Mouse (Mus musculus) retina, embryonic 14.5 days (tissue): ENCODE measurements around the gene Wdr37.
"Not testable (repeated sequence)": the region's sequence is repeated elsewhere in the genome, so short reads cannot be mapped to it uniquely, and the experiment has no call there.

ENCODE experiments used
- DNase-seq: peaks from one replicate; pipeline ENCODE4 v3.0.0-alpha.2; 2015; ENCODE audit warnings: low spot score

Wdr37 gene

DNA sequence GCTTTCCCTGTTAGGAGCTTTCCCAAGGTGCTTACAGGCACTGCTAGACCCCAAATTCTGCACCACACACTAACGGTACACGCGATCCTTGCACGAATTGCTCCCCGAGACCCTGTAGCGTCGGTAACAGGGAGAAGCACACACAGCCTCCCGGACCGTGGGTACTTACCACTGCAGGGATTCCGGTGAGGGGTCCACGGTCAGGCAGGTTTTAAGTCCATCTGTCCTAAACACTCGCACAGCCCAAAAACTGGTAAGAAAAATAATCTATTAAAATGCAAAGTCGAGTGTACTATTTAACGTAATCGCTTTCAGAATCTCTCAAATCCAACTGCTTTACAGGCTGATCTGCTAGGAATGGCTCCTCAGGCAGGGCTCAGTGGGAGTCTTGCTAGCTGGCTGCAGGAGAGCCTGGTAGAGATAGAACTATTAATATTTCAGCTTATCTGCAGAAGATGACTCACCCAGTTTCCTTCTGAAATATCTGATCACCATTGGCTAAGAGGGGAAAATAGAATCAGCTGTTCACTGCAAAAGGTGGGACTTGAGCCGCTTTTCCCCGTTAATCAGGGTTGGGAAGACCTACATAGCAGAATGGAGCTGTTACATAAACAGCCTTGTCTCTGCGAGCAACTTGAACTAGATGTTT lies at the start of gene Wdr37:
Gene Wdr37 (minus strand): TSS at position 596 of the 649 bp plus-strand sequence.
- DNase-seq: peak; percentile 50

DNA sequence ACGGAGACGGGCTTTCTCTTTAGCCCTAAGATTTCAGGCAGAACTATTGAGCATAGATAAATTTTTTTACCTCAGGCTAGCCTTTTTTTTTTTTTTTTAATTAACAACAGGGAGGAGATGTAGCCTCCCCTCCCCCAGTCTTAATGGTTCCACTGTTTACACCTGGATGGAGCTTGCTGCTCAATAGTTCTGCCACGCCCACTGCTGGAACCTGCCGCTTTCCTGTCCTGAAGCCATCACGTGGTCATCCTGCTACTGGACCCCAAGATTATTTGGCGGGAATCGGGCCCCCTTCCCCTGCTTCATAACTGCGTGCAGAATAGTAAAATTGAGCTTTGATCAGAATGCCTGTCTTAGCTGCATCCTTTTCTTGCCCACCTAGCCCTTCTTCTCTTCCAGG lies 42.2 kb upstream of the Wdr37 start:
- DNase-seq: not testable (repeated sequence)

DNA sequence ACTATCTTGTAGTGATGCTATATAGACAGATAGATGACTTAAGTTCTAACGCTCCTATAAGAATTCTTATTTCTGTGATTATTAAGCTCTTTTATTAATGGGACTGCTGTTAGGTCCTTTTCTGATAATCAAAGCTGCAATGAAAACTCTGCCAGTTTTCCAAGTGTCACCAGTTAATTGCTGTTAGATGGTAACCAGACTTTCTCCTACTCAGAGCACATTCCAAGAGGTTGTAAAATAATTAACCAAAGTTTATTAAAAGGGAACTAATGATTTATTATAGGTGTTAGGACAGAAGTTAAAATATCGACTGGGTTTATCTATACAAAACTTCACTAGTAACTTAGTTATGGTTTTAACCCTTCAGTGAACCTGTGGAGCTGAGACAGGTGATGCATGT lies 34.3 kb upstream of the Wdr37 start:
- not testable (repeated sequence) for DNase-seq

DNA sequence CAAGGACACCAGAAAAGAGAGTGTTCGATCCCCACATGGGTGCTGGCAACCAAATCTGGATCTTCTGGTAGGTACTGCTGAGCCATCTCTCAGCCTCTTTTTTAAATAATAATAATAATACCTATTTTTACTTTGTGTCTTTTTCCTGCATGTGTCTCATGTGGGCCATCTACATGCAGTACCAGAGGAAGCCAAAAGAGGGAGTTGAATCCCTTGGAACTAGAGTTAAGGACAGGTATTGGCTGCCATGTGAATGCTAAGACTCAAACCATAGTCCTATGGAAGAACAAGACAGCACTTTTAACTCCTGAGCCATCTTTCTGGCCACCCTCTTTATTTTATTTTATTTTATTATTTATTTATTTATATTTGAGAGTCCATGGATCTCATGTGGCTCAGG lies 16.9 kb upstream of the Wdr37 start:
- peak; percentile 51 for DNase-seq

DNA sequence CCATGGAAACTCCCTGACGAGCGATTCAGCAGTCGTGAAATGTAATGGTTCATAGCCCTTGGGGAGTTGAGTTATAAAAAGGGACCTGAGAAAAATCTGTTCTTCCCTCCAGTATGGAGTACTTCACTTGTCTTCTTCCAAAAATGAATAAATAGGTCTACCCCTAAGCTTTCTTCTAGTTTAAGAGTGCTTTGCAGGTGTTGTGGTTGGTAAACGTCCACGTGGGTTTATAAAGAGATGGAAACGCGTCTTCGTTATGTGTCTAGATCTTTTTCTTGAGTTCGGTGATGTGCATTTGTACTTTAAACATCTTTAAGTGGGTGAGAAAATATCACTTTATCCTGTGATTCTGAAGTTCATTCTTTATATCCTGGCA lies 14.5 kb upstream of the Wdr37 start:
- no peak for DNase-seq

DNA sequence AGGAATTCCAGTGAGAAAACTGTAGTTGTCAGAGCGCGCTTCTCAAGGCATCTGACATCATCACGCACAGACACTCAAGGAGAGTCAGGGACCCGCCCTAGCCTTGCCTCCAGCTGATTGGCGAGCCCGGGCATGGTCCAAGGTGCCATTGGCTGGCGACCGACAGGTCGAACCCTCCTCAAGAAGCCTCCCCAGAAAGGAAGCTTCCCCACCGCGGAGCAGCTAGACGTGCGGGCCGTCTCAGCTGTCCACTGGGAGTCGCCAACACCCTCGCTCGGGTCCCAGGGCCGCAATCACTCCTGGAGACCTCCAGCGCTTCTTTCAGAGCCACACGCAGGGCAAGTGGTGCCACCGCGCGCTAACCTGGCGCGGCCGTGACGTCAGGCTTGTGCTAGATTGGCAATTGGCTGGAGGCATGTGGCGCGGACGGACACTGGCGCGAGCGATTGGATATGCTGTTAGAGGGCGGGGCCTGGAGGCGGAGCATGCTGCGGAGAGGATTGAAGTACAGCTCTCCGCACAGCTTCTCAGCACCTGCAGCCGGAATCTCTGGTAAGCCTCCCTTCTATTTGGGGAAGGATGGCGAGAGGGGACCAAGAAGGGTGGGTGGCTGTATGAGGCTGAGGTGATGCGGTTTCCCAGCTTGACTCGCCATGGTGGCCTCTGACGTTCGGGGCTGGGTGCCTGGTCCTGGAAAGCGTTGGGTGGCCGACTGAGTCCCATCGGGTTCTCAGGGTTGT lies 13.9 kb upstream of the Wdr37 start, which contains the start of gene Idi1:
Gene Idi1 (plus strand): TSS at position 57 of the 740 bp plus-strand sequence.
- DNase-seq: peak; percentile 98

DNA sequence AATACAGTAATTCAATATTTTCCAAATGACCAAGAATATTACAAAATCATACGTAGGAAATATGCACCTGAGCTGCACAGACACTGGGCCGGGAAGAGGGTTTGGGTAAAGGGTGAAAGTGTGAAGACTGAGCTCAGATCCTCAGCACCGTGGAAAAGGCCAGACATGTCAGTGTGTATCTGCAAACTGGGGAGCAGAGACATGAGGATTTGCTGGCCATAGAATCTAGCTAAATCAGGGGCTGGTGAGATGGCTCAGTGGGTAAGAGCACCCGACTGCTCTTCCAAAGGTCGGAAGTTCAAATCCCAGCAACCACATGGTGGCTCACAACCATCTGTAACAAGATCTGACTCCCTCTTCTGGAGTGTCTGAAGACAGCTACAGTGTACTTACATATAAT lies 12.2 kb upstream of the Wdr37 start:
- DNase-seq: not testable (repeated sequence)

DNA sequence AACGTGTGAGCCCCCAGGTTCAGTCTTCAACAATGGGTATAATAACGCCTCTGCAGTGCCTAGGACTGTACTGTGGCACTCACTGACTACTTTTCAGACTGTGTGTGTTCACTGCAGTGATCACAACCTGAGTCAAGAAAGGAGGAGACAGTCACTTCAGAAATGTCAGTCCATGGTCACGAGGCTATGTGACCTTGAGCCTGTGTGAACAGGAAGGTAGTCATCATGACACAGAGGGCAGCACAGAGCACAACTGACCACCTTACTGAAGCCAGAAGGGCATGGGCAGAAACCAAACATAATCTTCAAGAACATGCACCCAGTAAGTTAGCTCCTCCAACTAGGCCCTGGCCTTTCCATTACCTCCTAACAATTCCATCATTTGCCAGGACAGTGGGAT lies 9.9 kb upstream of the Wdr37 start:
- no peak for DNase-seq

DNA sequence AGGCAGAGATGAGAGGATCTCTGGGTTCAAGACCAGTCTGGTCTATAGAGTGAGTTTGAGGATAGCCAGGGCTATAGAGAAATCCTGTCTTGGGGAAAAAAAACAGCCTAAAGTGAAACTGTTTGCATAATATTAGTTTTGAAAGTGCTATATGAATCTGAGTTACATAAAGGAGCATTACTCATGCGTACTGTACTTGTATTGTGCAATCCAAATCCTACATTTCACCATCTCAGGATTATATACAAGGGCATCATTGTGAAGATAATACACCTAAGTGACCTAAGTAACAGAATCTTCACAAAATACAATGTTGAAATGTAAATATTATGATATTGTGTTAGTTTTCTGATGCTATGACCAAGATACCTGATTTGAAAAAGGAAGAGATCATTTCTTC lies 2.1 kb upstream of the Wdr37 start:
- no peak for DNase-seq

DNA sequence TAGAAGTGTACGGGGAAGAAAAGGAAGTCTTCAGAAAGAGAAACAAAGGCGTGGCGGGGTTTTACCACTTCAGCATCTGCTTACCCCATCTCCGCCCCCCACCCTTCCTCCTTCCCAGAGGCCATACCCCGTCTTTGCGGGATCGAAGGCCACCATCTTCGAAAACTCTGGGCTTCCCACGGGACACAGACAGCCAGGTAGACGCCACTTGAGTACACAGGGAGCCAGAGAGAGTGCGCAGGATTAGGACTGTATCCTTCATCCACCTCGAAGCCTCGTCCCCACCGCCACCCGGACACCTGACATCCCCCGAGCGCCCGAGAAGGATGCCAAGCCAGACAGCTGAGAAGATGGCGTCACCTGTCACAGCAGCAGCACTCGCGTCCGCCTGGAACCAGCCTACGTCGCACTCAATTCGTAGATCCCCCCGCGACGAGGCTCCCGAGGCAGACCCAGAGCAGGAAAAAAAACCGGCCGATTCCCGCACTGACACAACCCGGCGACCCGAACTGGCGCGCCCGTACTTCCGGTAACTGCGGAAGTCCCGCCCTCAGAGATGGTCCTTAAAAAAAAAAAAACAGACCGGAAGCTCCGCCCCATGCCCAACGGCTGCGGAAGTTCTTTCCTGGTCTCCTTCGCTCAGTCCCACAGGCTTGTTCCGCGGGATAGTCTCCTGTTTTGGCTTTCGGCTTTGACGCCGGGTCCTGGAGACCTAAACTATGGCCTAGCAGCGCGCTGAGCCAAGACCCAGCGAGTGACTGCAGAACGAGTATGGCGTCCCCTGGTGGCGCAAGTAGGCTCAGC lies 997 bp downstream of the Wdr37 start:
- peak; percentile 92 for DNase-seq

DNA sequence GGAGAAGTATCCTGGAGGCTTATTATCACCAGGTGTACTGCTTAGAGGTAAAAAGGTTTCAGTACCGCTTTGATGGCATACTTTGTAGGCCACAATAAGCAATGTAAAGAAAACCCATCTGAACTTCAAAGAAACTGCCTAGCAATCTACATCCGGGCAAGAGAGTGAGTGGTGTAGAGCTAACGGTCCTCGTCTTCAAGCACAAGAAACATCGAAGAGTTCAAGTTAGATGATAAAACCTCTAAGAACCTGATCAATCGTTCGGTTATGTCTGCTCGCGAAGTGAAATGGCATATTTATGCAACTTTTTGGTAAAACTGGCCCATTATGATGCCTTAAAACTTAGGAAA lies 1.6 kb downstream of the Wdr37 start:
- DNase-seq: no peak

DNA sequence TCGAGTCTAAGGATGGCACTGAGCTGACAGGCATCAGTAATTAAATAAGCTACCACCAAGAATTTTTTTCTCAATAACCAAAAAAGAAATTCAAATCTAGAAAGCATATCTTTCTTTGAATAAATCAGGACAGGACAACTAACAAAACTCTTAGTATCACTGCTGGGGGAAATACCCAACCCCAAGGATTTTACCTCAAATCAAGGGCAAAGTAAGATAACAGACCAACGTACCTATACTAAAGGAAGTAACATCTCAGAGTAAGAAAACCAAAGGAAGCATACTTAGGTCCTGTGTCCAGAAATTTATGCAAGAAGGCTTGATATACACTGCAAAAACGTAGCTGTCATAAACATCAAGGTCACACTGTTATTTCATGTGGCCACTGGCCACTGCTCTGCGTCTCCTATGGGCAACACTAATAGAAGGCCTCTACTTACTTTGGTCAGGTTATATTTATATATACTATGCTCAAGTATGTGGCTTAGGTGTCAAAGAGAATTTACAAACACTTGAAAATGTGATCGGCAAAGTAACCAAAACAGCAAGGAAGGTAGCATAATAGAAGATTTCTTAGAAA lies 2.0 kb downstream of the Wdr37 start:
- DNase-seq: no peak

DNA sequence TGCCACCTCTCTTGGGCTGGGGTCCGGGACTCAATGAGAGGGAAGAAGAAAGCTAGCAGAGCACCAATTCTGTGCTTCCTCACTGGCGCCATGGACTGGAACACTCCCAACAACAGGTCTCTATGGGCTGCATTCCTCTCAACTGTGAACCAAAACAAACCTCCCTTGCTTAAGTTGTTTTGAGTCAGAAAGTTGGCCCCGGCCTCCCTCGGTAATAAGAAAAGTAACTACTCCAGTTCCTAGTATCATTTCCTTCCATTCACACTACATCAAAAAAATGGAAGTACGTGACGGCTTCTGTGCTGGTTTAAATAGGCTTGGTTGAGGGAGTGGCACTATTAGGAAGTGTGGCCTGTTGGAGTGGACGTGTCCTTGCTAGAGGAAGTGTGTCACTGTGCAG lies 5.1 kb downstream of the Wdr37 start:
- DNase-seq: no peak

DNA sequence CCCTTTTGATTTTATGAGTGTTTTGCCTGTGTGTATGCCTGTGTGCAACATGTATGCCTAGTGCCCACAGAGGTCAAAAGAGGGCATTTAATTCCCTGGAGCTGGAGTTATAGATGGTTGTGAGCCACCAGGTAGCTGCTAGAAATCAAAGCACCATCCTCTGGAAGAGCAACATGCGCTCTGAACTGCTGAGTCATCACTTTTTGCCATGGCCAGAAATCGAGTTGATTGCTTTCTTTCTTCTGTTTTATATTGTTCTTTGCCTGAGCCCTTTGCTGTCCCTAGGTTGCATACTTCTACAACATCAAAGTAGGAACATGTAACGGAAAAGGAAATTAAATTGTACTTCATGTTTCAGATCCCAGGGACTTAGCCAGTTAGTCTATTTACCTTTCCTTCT lies 6.7 kb downstream of the Wdr37 start:
- no peak for DNase-seq

DNA sequence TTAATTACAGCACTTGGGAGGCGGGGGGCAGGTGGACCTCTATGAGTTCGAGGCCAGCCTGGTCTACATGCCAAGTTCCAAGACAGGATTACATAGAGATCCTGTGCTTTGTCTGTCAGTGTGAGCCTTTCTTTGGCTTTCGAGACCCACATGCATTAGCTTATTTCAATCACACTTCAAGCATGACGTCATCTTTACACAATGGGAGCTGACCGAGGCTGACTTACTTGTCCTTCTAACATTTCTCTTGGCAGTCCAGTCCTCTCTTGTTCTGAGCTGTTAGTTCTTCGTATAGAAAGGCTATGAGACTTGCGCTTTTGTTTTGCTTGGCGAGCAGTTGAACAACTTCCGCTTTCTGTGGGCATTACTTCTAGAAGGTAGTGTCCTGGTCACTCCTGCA lies 10.8 kb downstream of the Wdr37 start:
- DNase-seq: no peak

DNA sequence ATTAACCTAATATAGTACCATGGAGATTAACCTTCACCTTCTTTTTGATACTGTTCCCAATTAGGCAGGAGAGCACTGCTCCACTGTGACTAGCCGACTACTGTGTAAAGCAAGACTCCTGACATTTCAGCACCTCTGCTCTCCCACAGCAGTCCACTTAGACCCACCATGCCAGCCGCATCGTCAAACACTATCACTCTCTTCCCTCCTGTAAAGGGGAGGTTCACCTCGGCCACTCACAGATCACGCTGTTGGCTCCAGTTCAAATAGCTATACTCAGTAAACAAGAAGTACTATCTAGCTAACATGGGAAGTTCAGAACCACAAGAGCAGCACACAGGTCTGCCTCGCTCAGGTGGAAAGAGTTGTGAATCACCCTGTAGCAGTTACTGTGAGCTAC lies 13.3 kb downstream of the Wdr37 start:
- no peak for DNase-seq

DNA sequence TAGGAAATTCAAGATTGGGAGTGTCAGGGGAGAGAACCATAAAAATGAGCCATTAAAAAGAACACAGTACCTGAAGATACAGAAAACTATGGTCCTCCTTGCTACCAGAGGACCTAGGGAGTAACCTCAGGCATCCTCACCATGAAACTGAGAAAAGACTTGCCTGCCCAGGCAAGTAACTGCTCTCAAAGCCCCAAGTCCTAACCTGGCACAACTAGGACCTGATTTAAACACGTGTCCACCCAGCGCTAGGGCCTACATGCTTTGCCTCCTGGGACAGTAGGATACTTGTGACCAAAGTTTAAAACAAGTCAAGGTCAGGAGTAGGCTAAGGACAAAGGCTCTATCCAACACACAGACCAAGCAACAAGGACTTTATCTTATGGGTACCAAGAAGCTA lies 16.9 kb downstream of the Wdr37 start:
- DNase-seq: no peak

DNA sequence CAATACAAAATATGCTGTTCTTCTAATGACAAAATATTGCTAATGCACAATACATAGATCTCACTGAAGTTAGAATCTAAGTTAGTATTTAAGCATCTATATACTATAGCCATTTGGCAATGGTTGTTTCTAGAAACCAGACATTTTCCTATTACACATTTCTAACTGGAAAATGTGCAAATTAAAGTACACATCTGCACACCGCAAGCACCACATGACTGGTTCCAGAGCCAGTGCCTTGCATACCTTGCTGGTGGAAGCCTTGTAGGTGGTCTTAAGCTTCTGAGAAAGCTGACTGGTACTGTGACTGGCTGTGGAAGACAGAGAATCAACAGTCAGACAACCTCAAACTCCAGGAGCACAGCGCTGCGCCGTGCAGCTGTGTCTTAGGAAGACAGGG lies 18.3 kb downstream of the Wdr37 start:
- DNase-seq: no peak

DNA sequence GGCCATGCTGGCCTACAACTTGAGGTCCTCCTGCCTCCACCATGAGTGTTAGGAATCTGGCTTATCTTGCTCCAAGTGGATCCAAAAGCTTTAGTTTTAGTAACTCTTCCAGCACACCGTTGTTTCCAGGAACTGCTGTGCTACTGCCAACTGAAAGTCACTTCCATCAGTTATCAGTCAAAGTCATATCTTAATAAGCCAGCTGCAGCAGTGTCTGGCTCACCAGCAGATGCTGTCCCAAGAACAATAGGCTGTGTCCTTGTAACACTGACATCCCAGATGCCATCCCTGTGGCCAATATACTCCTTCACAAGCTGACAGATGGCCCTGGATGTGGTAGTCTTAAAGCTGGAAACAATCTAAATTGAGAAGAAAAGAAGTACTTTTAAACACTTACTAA lies 22.4 kb downstream of the Wdr37 start:
- peak; percentile 20 for DNase-seq

DNA sequence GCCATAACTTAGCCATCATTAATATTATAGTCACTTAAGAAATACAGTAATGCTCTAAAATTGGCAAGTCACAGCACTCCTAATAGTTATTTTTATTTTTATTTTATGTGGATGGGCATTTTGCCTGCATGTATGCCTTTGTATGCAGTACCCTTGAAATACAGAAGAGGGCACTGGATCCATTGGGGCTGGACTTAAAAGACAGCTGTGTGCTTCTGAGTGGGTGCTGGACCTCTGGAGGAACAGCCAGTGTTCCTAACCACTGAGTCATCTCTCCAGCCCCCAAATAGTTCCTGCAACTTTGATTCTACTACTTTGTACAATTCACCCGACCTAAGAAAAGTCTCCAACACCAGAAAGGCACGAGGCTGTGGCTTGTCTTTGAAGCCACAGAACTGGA lies 24.0 kb downstream of the Wdr37 start:
- DNase-seq: peak; percentile 49

DNA sequence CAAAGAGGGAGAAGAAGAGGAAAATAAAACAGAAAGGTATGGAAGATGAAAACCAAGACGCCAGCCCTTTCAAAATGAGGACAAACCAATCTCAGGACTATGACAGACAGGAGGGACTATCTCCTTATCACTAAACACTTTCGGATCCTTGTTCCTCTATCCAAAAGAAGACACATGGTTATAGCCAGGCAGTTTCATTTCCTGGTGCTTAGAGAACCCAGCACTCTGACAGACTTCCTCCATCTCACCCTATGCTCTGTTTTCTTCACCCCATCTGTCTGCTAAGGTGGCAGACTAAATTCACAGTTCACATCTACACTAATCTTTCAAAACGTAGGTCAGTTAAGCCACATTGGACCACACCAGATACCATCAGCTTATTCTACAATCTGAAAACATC lies 29.4 kb downstream of the Wdr37 start:
- DNase-seq: no peak

DNA sequence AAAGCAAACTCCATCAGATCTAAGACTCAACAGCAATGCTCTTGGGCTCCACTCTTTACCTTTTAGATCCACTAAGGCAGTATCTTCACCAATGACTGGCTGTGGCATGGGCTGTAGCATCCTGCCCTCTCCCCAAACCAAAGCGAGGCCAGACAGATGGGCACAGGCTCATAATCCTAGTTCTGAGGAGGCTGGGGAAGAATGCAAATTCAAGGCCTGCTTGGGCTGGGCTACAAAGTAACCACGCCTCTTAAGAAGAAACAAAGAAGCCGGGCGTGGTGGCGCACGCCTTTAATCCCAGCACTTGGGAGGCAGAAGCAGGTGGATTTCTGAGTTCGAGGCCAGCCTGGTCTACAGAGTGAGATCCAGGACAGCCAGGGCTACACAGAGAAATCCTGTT lies 29.9 kb downstream of the Wdr37 start:
- not testable (repeated sequence) for DNase-seq

DNA sequence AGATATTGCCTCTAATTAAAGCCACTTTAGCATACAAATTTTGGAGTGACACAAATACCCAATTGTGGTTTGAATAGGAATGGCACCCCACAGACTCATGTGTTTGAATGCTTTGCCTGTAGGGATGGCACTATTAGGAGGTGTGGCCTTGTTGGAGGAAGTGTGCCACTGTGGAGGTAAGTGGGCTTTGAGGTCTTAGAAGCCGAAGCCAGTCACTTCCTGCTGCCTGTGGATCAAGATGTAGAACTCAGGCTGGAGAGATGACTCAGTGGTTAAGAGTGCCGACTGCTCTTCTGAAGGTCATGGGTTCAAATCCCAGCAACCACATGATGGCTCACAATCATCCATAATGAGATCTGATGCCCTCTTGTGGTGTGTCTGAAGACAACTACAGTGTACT lies 30.8 kb downstream of the Wdr37 start:
- DNase-seq: no peak
